Mouse (Mus musculus) G1E (cell line): ENCODE measurements around the gene Cbr3. TPM values are rescaled to one million over a fixed set of nuclear protein-coding genes. Genes with fewer than 3 reads are reported as not detected.

Experiments
- ATAC-seq: 2 replicates; pipeline ENCODE4 v1.8.0; 2016; ENCODE audit warnings: mild to moderate bottlenecking; ENCODE audit not compliant: insufficient number of reproducible peaks, poor library complexity, low FRiP score, severe bottlenecking; ENCODE audit errors: extremely low read depth
- DNase-seq: peaks from one replicate; pipeline ENCODE4 v3.0.0; 2012; ENCODE audit warnings: low spot score
- H3K27me3 ChIP-seq: 2 replicates; pipeline ENCODE4 v1.6.1; 2012; ENCODE audit warnings: mild to moderate bottlenecking, low read length, inconsistent platforms; ENCODE audit not compliant: insufficient read depth
- H3K36me3 ChIP-seq: replicated peaks from 2 replicates; pipeline ENCODE3; 2012; ENCODE audit warnings: mild to moderate bottlenecking, inconsistent platforms
- H3K4me1 ChIP-seq: 2 replicates; pipeline ENCODE4 v1.6.1; 2012; ENCODE audit warnings: low read depth, low read length, inconsistent platforms, mixed read lengths; ENCODE audit not compliant: insufficient read depth
- H3K4me3 ChIP-seq: 2 replicates; pipeline ENCODE4 v1.5.1; 2012; ENCODE audit warnings: low read depth, mild to moderate bottlenecking, inconsistent platforms, low read length, moderate library complexity, mixed read lengths
- H3K9me3 ChIP-seq: replicated peaks from 2 replicates; pipeline ENCODE4 v1.6.1; 2012; ENCODE audit warnings: inconsistent platforms
- CTCF ChIP-seq: IDR thresholded peaks from 2 replicates; pipeline ENCODE4 v1.5.1; 2012; ENCODE audit warnings: low read depth, low read length, inconsistent platforms, mixed read lengths
- GATA1 ChIP-seq: IDR thresholded peaks from 2 replicates; pipeline ENCODE4 v1.6.1; 2012; ENCODE audit warnings: borderline replicate concordance, low read length, inconsistent platforms, mixed read lengths
- GATA2 ChIP-seq: IDR thresholded peaks from 2 replicates; pipeline ENCODE4 v1.6.1; 2012; ENCODE audit warnings: low read depth, low read length, inconsistent platforms, borderline replicate concordance
- POLR2AphosphoS5 ChIP-seq: IDR thresholded peaks from 2 replicates; pipeline ENCODE4 v1.6.1; 2012; ENCODE audit warnings: low read depth, low read length, inconsistent platforms; ENCODE audit not compliant: insufficient replicate concordance
- TAL1 ChIP-seq: conservative IDR thresholded peaks from 2 replicates; pipeline ENCODE4 v1.6.1; 2012; ENCODE audit warnings: low read depth, low read length, inconsistent platforms, mixed read lengths
- polyA plus RNA-seq: library from polyadenylated mRNA; stranded (reverse); fragments of >175 nt; gene quantifications from 2 replicates; pipeline ENCODE4 v1.2.3, GENCODE M21; 2012
- total RNA-seq, 2 experiments: library from RNA; stranded (forward) in 1 of 2; stranded (reverse) in 1 of 2; fragments of 200-1000 nt in 1 of 2; fragments of >200 nt in 1 of 2; fragmentation: Nextera tagmentation in 1 of 2; gene quantifications; 2 replicates each; pipeline ENCODE4 v1.2.3; 2014 to 2017

Gene Cbr3
- total and polyA plus RNA-seq, 3 experiments = not detected

GRCm38 (mm10) chr16:93714426-93714825 lies 31.4 kb downstream of the Cbr3 start:
- no peak for TF ChIP-seq TAL1
- TF ChIP-seq GATA2 = no peak
- no peak for TF ChIP-seq CTCF
- TF ChIP-seq POLR2AphosphoS5 = no peak
- TF ChIP-seq GATA1 = no peak
- H3K9me3 ChIP-seq = no peaks in the 10 kb centered on the region; the same call in none of the 2 replicates
- peaks cover 18% of the 10 kb centered on the region for H3K4me1 ChIP-seq
- ATAC-seq = no peak
- H3K36me3 ChIP-seq = no peaks in the 10 kb centered on the region
- peaks cover 22% of the 10 kb centered on the region for H3K27me3 ChIP-seq
- no peak for DNase-seq
- H3K4me3 ChIP-seq = no peak overlapping the region

GRCm38 (mm10) chr16:93715826-93716225 lies 32.8 kb downstream of the Cbr3 start:
- no peaks in the 10 kb centered on the region; the same call in none of the 2 replicates for H3K9me3 ChIP-seq
- no peak overlapping the region for H3K4me3 ChIP-seq
- TF ChIP-seq GATA2 = no peak
- no peak for TF ChIP-seq GATA1
- no peak for TF ChIP-seq TAL1
- TF ChIP-seq POLR2AphosphoS5 = no peak
- no peak for TF ChIP-seq CTCF
- peaks cover 22% of the 10 kb centered on the region for H3K27me3 ChIP-seq
- H3K4me1 ChIP-seq = peaks cover 17% of the 10 kb centered on the region
- ATAC-seq (no peak), DNase-seq (no peak)
- H3K36me3 ChIP-seq = no peaks in the 10 kb centered on the region

DNA sequence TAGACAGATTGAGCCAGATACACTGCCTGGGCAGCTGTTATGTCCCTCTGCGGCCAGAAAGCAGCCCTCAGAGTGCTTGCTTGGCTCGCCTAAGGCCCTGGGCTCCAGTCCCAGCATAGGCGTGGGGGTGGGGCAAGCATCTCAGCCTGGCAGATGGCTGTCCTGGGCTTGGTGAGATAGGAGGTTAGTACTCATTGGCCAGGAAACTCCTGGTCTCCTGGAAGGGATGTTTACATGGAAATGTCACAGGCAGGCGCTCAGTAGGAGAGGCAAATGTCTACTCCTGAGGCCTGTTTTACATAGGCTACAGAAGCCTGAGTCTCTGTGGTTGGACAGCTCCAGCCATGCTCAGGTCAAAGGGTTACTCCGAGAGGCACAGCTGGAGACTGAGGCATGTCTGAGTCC lies 34.3 kb downstream of the Cbr3 start:
- no peaks in the 10 kb centered on the region for H3K36me3 ChIP-seq
- no peak for ATAC-seq

GRCm38 (mm10) chr16:93721771-93722170 lies 38.8 kb downstream of the Cbr3 start:
- ATAC-seq (no peak), DNase-seq (no peak)
- H3K9me3 ChIP-seq = no peaks in the 10 kb centered on the region
- H3K36me3 ChIP-seq = no peaks in the 10 kb centered on the region
- 0 out of 2 replicates have a peak, but pooled peaks cover 5% of the 10 kb centered on the region for H3K27me3 ChIP-seq
- TF ChIP-seq CTCF = no peak
- H3K4me3 ChIP-seq = no peak overlapping the region
- no peaks in the 10 kb centered on the region for H3K4me1 ChIP-seq

More for the DNA sequence above, 34.3 kb downstream of the Cbr3 start:
- DNase-seq = no peak
- no peak overlapping the region for H3K4me3 ChIP-seq
- H3K27me3 ChIP-seq = peaks cover 17% of the 10 kb centered on the region
- H3K9me3 ChIP-seq = no peaks in the 10 kb centered on the region; the same call in none of the 2 replicates
- H3K4me1 ChIP-seq = peaks cover 9% of the 10 kb centered on the region
- TF ChIP-seq GATA2 = no peak
- no peak for TF ChIP-seq POLR2AphosphoS5
- TF ChIP-seq TAL1 = no peak
- no peak for TF ChIP-seq CTCF
- TF ChIP-seq GATA1 = no peak

DNA sequence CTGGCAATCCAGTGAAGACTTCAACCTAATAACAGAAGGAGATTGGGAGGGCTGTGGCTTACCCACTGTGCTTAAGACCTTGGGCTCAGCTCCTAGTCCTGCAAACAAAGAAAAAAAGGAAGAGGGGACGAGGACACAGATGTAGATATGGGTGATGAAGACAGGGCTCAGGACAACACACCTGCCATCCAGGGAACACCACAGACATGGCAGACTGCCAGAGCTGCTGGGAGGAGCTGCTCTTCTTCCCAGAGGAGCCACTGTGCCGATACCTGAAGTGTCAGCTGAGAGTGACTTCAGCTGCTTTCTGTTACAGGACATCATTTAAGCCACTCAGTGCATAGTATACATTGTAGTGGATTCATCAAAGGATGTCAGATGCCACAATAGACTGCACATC lies 39.5 kb downstream of the Cbr3 start:
- no peaks in the 10 kb centered on the region for H3K9me3 ChIP-seq
- DNase-seq (no peak), ATAC-seq (no peak)
- no peak for TF ChIP-seq POLR2AphosphoS5
- TF ChIP-seq TAL1 = no peak
- no peak for TF ChIP-seq GATA2
- no peak for TF ChIP-seq CTCF
- TF ChIP-seq GATA1 = no peak
- no peaks in the 10 kb centered on the region for H3K4me1 ChIP-seq
- H3K27me3 ChIP-seq = 0 out of 2 replicates have a peak, but pooled peaks cover 7% of the 10 kb centered on the region
- no peak overlapping the region for H3K4me3 ChIP-seq
- H3K36me3 ChIP-seq = no peaks in the 10 kb centered on the region

DNA sequence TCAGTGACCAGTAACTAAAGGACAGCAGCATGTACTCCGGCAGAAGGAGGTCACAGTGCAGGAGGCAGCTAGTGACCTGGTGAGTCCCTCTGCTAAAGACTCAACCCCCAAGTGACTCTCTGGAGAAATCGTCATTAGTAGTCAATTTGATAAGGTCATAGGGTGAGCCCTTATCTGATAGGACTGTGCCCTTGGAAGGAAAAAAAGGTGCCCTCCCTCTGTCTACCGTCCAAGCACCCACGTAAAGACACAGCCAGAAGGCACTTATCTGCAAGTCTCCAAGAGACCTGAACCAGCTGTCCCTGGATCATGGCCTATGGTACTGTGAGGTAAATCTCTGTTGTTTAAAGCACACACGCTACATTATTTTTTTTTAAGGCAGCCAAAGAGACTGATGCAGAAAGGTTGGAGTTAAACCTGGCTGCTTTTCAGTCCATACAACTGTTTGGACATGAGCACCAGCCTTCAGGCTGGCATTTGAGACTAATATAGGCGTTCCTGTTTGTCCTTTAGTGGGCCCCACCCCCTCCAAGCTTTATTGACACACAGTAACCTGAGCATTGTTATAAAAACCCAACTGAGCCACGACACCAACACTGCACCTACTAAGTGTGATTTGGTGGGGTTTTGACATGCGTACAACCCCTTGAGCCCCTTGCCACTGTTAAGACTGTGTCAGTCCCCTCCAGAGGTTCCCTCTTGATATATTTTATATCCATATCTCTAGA lies 42.6 kb downstream of the Cbr3 start:
- no peak for ATAC-seq
- H3K36me3 ChIP-seq = no peaks in the 10 kb centered on the region
- TF ChIP-seq GATA1 (no peak), GATA2 (no peak), POLR2AphosphoS5 (no peak), CTCF (no peak), TAL1 (no peak)

GRCm38 (mm10) chr16:93726186-93726585 lies 43.2 kb downstream of the Cbr3 start:
- Histone ChIP-seq H3K4me3 (no peak overlapping the region), H3K27me3 (peaks cover 16% of the 10 kb centered on the region; the same call in 1 of the 2 replicates), H3K36me3 (no peaks in the 10 kb centered on the region), H3K9me3 (no peaks in the 10 kb centered on the region), H3K4me1 (no peaks in the 10 kb centered on the region)
- no peak for TF ChIP-seq GATA2
- no peak for TF ChIP-seq GATA1
- TF ChIP-seq CTCF = no peak
- TF ChIP-seq POLR2AphosphoS5 = no peak
- no peak for TF ChIP-seq TAL1
- no peak for ATAC-seq
- no peak for DNase-seq

More for the DNA sequence above, 42.6 kb downstream of the Cbr3 start:
- Histone ChIP-seq H3K4me3 (no peak overlapping the region), H3K4me1 (no peaks in the 10 kb centered on the region), H3K9me3 (no peaks in the 10 kb centered on the region), H3K27me3 (peaks cover 16% of the 10 kb centered on the region; the same call in 1 of the 2 replicates)
- no peak for DNase-seq
